Mouse (Mus musculus) ES-Bruce4 (cell line): ENCODE measurements around the gene Sdc1.
A peak's percentile ranks its signal among the peaks of the same experiment; 100 is the strongest.

Experiments used
- CTCF ChIP-seq: IDR thresholded peaks from one replicate; pipeline ENCODE4 v1.8.1; 2011; ENCODE audit warnings: low read depth, low read length
- EP300 ChIP-seq: IDR thresholded peaks from 2 replicates; pipeline ENCODE4 v1.6.1; 2011; ENCODE audit warnings: low read depth, low read length; ENCODE audit not compliant: insufficient read depth
- POLR2A ChIP-seq: IDR thresholded peaks from one replicate; pipeline ENCODE4 v1.8.1; 2011; ENCODE audit warnings: low read length; ENCODE audit not compliant: insufficient read depth

- peak; percentile 42 for TF ChIP-seq CTCF
- no peak for TF ChIP-seq POLR2A
- TF ChIP-seq EP300, result no peak
Observed at GRCm38 (mm10) chr12:8762667-8763066, 8.5 kb upstream of the Sdc1 start.
